Mouse (Mus musculus) hindbrain, postnatal 0 days (tissue): ENCODE results near the gene Creg1. TPM values are rescaled to one million over a fixed set of nuclear protein-coding genes. Genes with fewer than 3 reads are reported as not detected.

ENCODE experiments used
- ATAC-seq: fragments of 200-750 bp; cut with Nextera tagmentation; 2 replicates; pipeline ENCODE4 v1.8.0; 2017; ENCODE audit warnings: mild to moderate bottlenecking, moderate TSS enrichment, moderate library complexity
- DNase-seq: peaks from one replicate; pipeline ENCODE4 v3.0.0-alpha.2; 2015; ENCODE audit warnings: low spot score
- H3K27ac ChIP-seq: fragments of 300-500 bp; sonication (generic); 2 replicates; pipeline ENCODE4 v1.5.1; 2014; ENCODE audit warnings: mild to moderate bottlenecking
- H3K27me3 ChIP-seq: fragments of 300-500 bp; sonication (generic); 2 replicates; pipeline ENCODE4 v1.6.1; 2014; ENCODE audit warnings: low read length, mixed read lengths; ENCODE audit not compliant: insufficient read depth
- H3K36me3 ChIP-seq: fragments of 300-500 bp; sonication (generic); 2 replicates; pipeline ENCODE4 v1.6.1; 2014; ENCODE audit warnings: low read length, mixed read lengths; ENCODE audit not compliant: insufficient read depth
- H3K4me1 ChIP-seq: fragments of 300-500 bp; sonication (generic); 2 replicates; pipeline ENCODE4 v1.6.1; 2014; ENCODE audit warnings: antibody characterized with exemption, low read length, mixed read lengths; ENCODE audit not compliant: insufficient read depth
- H3K4me2 ChIP-seq: fragments of 300-500 bp; sonication (generic); 2 replicates; pipeline ENCODE4 v1.6.1; 2014; ENCODE audit warnings: low read depth, mild to moderate bottlenecking, low read length, moderate library complexity, mixed read lengths
- H3K4me3 ChIP-seq: fragments of 300-500 bp; sonication (generic); 2 replicates; pipeline ENCODE4 v1.5.1; 2014; ENCODE audit warnings: low read length
- H3K9ac ChIP-seq: fragments of 300-500 bp; sonication (generic); replicated peaks from 2 replicates; pipeline ENCODE4 v1.6.1; 2014; ENCODE audit warnings: mild to moderate bottlenecking, low read length, moderate library complexity, mixed read lengths
- H3K9me3 ChIP-seq: fragments of 300-500 bp; sonication (generic); 2 replicates; pipeline ENCODE4 v1.6.1; 2016; ENCODE audit warnings: low read length, mixed read lengths
- CTCF ChIP-seq: IDR thresholded peaks from 2 replicates; pipeline ENCODE4 v1.5.1; 2016; ENCODE audit warnings: antibody characterized with exemption, control low read depth, low read depth
- WGBS: fragments of 180-500 bp; shearing (Covaris S2); extraction: QIAGEN DNeasy Blood & Tissue Kit; methylation state at CpG from one replicate; pipeline ENCODE4 v1.1.7; 2014; 5-methylcytosine and 5-hydroxymethylcytosine counted together
- polyA plus RNA-seq: library from polyadenylated mRNA; unstranded; fragments of >200 nt; fragmentation: Nextera tagmentation; extraction: Ambion mirVana; gene quantifications from 2 replicates; pipeline ENCODE4 v1.2.1, GENCODE M21; 2015
- total RNA-seq: library from RNA; depleted of rRNA; stranded (reverse); fragments of >200 nt; gene quantifications from 2 replicates; pipeline ENCODE4 v1.2.3, GENCODE M21; 2014; rRNA removed

The Creg1 gene
- total and polyA plus RNA-seq, 2 experiments from 2014 or later = 27.5 to 48.8 TPM

GRCm38 (mm10) chr1:165814521-165815278 lies 51.2 kb downstream of the Creg1 start:
- Histone ChIP-seq H3K9ac (no peak overlapping the region), H3K4me1 (peaks cover 4% of the 10 kb centered on the region), H3K4me2 (peak overlapping the region; percentile 30), H3K36me3 (no peaks in the 10 kb centered on the region), H3K9me3 (no peaks in the 10 kb centered on the region), H3K4me3 (no peak overlapping the region), H3K27ac (no peak overlapping the region), H3K27me3 (peaks cover 5% of the 10 kb centered on the region; the same call in 1 of the 2 replicates)
- WGBS = 21% methylated on average over 14 of the region's 14 CpGs
- ATAC-seq = no peak
- no peak for TF ChIP-seq CTCF
- peak; percentile 40 for DNase-seq

- Histone ChIP-seq H3K36me3 (no peaks in the 10 kb centered on the region), H3K9ac (no peak overlapping the region), H3K9me3 (no peaks in the 10 kb centered on the region), H3K27me3 (peaks cover 5% of the 10 kb centered on the region; the same call in 1 of the 2 replicates), H3K4me1 (peaks cover 4% of the 10 kb centered on the region), H3K27ac (no peak overlapping the region), H3K4me2 (no peak overlapping the region), H3K4me3 (no peak overlapping the region)
- TF ChIP-seq CTCF = no peak
- no peak for DNase-seq
- WGBS = 85% methylated on average over 9 of the region's 9 CpGs
- ATAC-seq = no peak
These were observed 52.8 kb downstream of the Creg1 start for GRCm38 (mm10) chr1:165816391-165816790.

GRCm38 (mm10) chr1:165817264-165817663 lies 53.7 kb downstream of the Creg1 start:
- H3K27ac ChIP-seq = no peak overlapping the region
- H3K4me3 ChIP-seq = no peak overlapping the region
- 63% methylated on average over 9 of the region's 9 CpGs for WGBS
- ATAC-seq (peak; percentile 24; the same call in 1 of the 2 replicates), DNase-seq (no peak)
- no peaks in the 10 kb centered on the region for H3K9me3 ChIP-seq
- H3K27me3 ChIP-seq = peaks cover 5% of the 10 kb centered on the region; the same call in 1 of the 2 replicates
- H3K4me1 ChIP-seq = peaks cover 4% of the 10 kb centered on the region
- H3K9ac ChIP-seq = no peak overlapping the region
- H3K4me2 ChIP-seq = no peak overlapping the region
- TF ChIP-seq CTCF = no peak
- H3K36me3 ChIP-seq = no peaks in the 10 kb centered on the region

GRCm38 (mm10) chr1:165818145-165818860 lies 54.8 kb downstream of the Creg1 start:
- H3K27ac ChIP-seq = no peak overlapping the region
- ATAC-seq = peak; percentile 49; the same call in 1 of the 2 replicates
- TF ChIP-seq CTCF = no peak
- WGBS = 35% methylated on average over 8 of the region's 8 CpGs
- H3K4me3 ChIP-seq = no peak overlapping the region
- H3K36me3 ChIP-seq = no peaks in the 10 kb centered on the region
- H3K9ac ChIP-seq = no peak overlapping the region
- H3K4me1 ChIP-seq = peaks cover 4% of the 10 kb centered on the region
- H3K27me3 ChIP-seq = peaks cover 5% of the 10 kb centered on the region; the same call in 1 of the 2 replicates
- DNase-seq = peak; percentile 33
- no peak overlapping the region for H3K4me2 ChIP-seq
- H3K9me3 ChIP-seq = no peaks in the 10 kb centered on the region

GRCm38 (mm10) chr1:165819147-165819546 lies 55.6 kb downstream of the Creg1 start:
- TF ChIP-seq CTCF = no peak
- DNase-seq = no peak
- Histone ChIP-seq H3K36me3 (no peaks in the 10 kb centered on the region), H3K4me3 (no peak overlapping the region), H3K9me3 (no peaks in the 10 kb centered on the region), H3K4me2 (no peak overlapping the region), H3K9ac (no peak overlapping the region), H3K4me1 (peaks cover 4% of the 10 kb centered on the region), H3K27me3 (peaks cover 5% of the 10 kb centered on the region; the same call in 1 of the 2 replicates), H3K27ac (no peak overlapping the region)
- WGBS = 81% methylated on average over 4 of the region's 4 CpGs
- ATAC-seq = no peak

- H3K27me3 ChIP-seq = no peaks in the 10 kb centered on the region; the same call in 1 of the 2 replicates
- no peak for TF ChIP-seq CTCF
- no peak overlapping the region for H3K27ac ChIP-seq
- no peaks in the 10 kb centered on the region; the same call in 1 of the 2 replicates for H3K4me1 ChIP-seq
- H3K36me3 ChIP-seq = no peaks in the 10 kb centered on the region
- H3K4me2 ChIP-seq = no peak overlapping the region
- WGBS = 86% methylated on average over 2 of the region's 2 CpGs
- no peak overlapping the region for H3K4me3 ChIP-seq
- no peak for DNase-seq
- ATAC-seq = no peak
- H3K9ac ChIP-seq = no peak overlapping the region
- H3K9me3 ChIP-seq = no peaks in the 10 kb centered on the region
These were observed 58.5 kb downstream of the Creg1 start for GRCm38 (mm10) chr1:165822031-165822430.

Other genes starting within 250 kb of the Creg1 start
- gene Mpzl1, start 129.2 kb upstream of the Creg1 start, total RNA-seq = 30.2 and 42.8 TPM in 2 replicates
- 140 and 145 TPM in 2 replicates for gene Mpzl1, start 129.2 kb upstream of the Creg1 start, polyA plus RNA-seq
- 6.0 and 9.0 TPM in 2 replicates for gene Rcsd1, start 54.0 kb upstream of the Creg1 start, total RNA-seq
- 8.5 and 9.2 TPM in 2 replicates for gene Rcsd1, start 54.0 kb upstream of the Creg1 start, polyA plus RNA-seq
- not detected in 2 replicates for gene Cd247, start 24.9 kb downstream of the Creg1 start, total RNA-seq
- gene Cd247, start 24.9 kb downstream of the Creg1 start, polyA plus RNA-seq = 0.39 and 0.55 TPM in 2 replicates
- gene Pou2f1, start 238.9 kb downstream of the Creg1 start, total RNA-seq = 26.7 and 29.6 TPM in 2 replicates
- 12.5 and 13.9 TPM in 2 replicates for gene Pou2f1, start 238.9 kb downstream of the Creg1 start, polyA plus RNA-seq